Mouse (Mus musculus): ENCODE results near the gene Wdr45.

Wdr45 gene

GRCm38 (mm10) chrX:7722282-7722611, 8.1 kb downstream of the Wdr45 start:
- no peak for DNase-seq

DNA sequence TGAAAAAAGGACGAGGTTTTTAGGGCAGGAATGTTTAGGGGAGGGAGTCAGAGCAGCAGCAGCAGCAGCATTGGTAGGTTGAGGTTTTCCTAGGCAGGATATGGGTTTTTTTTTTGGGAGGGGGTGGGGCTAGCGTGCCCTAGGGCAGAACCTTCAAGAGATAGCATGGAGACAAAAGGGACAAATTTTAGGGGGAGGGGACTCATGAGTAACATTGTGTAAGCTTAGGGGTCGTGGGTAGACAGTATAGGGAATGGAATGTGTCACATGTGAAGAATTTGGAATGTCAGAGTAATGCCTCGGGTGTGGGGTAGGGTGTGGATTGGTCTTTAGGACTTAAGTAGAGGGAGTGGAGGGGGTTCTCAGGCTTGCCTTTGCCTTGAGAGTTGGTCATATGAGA, 8.6 kb downstream of the Wdr45 start:
- no peak for DNase-seq

- DNase-seq = no peak
These were observed 10.0 kb downstream of the Wdr45 start for GRCm38 (mm10) chrX:7724135-7724534.

DNA sequence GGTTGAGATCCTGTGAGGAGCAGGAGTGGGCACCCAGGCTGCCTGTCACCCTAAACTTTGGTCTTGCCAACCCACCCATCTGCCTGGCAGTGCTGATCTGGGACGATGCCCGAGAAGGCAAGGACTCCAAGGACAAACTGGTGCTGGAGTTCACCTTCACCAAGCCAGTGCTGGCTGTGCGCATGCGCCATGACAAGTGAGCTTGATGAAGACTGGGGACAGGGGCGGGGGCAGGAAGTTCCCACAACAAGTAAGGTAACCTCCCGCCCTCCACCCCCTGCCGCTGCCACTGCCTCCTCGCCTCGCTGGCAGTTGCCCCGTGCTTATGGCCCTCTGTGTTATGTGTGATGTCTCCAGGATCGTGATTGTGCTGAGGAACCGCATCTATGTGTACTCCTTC, 11.7 kb downstream of the Wdr45 start:
- DNase-seq = no peak

GRCm38 (mm10) chrX:7727176-7727575, 13.0 kb downstream of the Wdr45 start:
- DNase-seq = no peak

DNA sequence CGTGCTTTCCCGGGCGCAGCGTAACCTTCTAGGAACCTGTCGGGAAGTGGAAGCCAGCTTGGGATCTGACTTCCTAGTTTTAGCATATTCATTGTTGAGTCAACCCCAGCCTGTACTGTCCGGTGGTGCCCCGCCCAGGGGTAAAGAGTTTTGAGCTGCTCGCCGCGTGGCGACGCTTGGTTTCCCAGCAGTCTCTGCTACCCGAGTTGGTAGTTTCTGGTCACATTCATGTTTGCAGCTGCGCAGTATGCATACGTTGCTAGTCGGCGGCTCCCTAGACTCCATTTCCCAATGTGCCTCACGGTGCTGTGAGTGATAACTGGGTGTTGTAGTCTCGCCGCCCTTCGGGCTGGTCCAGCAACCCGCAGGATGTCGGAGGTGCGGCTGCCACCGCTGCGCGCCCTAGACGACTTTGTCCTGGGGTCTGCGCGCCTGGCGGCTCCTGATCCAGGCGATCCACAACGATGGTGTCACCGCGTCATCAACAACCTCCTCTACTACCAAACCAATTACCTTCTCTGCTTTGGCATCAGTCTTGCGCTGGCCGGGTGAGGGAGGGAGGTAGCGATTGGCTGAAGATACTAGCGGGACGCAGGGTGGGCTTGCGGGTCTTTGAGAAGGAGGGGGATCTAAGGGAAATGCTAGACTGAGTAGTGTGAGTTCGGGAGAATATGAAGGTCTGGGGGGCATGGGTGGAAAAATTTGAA, 14.2 kb downstream of the Wdr45 start, which contains the start of gene Praf2:
Gene Praf2 (plus strand): TSS at position 225 of the 707 bp plus-strand sequence.
- DNase-seq = peak; percentile 77

- no peak for DNase-seq
These were observed 14.8 kb downstream of the Wdr45 start for GRCm38 (mm10) chrX:7728922-7729265.

- DNase-seq = peak; percentile 89
These were observed 19.5 kb downstream of the Wdr45 start for GRCm38 (mm10) chrX:7733571-7734156.

DNA sequence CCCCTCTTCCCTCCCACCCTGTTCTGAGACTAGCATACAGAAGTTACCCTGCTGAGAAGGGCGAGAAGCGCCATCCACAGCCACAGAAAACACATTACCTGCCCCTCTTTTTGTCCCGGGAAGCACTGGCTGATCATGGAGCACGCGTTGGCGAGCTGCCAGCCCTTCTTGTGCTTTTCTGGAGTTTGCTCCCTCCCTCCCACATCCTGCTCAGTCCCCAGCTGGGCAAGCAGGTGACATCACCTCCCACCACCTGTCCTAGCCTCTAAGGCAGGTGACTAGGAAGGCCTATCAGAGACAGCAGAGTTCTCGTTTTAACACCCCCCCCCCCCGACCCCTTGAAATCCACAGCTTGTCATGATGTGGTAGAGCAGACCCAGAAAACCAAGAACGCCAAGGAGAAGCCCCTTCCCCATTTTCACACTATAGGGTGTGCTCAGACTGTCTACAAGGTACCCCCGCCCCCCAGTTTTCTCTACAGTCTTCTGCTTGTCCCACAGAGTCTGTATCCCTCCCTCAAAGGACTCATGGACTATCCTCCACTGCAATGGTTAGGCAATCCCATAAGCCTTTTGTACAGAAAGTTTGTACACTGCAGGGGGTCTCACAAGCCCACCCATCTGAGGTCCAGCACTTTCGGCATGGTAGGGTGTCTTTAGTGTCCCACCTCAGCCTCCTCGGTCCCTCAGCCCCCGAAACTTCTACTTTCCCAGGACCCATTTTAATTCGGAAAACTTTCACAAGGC, 25.4 kb downstream of the Wdr45 start:
- DNase-seq = no peak

DNA sequence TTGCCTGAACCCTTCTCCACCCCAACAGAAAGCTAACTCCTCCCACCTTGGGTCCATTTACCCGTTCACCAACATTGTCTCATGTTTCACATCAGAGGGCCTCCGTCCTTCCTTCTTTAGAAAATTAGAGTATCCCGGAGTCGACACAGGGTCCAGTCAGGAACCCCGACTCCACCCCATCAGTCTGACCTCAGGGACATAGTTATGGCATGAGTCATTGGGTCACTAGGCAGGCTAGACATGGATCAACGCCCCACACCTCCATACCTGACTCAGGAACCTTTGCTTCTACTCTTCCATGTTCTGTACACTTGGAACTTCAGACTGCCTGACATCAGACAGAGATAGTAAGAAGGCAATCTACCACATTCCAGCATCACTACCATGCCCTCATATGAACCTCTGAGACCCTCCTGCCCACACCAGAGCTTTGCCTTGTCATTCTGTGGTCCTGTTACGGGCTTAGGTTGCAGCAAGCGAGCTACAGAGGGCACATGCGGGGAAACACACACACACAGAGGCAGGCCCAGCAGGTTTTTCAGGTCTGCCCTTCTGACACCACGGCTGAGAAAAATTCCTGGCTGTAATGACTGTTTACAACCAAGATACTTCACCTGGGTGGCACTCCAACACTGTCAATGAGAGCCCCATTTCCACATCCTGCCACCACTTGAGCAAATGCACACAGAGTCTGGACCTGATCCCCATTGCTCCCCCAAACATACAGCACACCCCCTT, 26.1 kb downstream of the Wdr45 start:
- DNase-seq = no peak

GRCm38 (mm10) chrX:7741103-7741502, 27.0 kb downstream of the Wdr45 start:
- no peak for DNase-seq

DNA sequence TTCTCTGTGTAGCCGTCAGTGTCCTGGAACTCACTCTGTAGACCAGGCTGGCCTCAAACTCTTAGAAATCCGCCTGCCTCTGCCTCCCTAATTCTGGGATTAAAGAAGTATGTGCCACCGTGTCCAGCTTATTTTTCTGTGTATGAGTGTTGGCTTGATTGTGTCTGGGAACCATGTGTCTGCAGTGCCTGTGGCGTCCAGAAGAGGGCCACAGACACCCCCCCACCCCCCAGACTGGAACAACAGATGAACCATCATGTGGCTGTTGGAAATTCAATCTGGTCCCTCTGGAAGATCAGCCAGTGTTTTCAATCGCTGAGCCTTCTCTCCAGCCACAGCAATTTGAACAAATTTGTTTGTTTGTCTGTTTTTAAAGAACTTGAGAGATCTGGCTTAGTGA, 29.3 kb downstream of the Wdr45 start:
- DNase-seq = no peak

DNA sequence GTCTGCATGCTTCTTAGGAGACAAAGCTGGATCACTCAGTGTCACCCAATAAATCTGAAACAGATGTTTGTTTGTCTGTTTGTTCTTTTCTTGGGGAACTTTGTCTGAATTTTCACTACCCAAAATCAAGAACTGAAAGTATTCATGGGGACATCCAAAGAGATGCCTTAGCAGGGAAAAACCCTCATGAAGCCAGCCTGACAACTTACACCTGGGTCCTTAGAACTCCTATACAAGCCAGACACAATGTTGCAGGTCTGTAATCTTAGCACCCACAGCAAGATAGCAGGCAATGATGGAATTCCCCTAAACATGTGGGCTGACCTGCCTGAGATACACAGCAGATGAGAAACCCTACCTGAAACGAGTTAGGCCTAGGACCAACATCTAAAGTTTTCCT, 30.8 kb downstream of the Wdr45 start:
- no peak for DNase-seq

GRCm38 (mm10) chrX:7745429-7745828, 31.3 kb downstream of the Wdr45 start:
- no peak for DNase-seq

GRCm38 (mm10) chrX:7750432-7751116, 36.4 kb downstream of the Wdr45 start, which contains the start of gene Ccdc120:
Ccdc120 (minus strand) TSS chrX:7750905.
- DNase-seq = peak; percentile 33

DNA sequence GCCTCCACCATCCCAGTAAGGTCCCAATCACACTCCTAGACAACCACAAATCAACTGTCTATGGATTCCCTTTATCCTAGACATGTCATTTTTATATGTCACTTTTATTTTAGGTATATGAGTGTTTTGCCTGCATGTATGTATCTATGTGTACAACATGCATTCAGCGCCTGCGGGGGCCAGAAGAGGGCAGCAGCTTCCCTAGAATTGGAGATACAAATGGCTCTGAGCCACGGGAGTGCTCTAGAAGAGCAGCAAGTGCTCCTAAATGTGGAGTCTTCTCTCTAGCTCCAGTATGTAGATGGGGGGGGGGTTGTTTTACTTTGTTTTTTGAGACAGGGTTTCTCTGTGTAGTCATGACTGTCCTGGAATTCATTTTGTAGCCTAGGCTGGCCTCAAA, 39.5 kb downstream of the Wdr45 start:
- peak; percentile 37 for DNase-seq

- DNase-seq = peak; percentile 82
These were observed 48.2 kb downstream of the Wdr45 start, which contains the start of gene Tfe3 for GRCm38 (mm10) chrX:7762137-7762920. Tfe3 (plus strand) TSS chrX:7762560.

DNA sequence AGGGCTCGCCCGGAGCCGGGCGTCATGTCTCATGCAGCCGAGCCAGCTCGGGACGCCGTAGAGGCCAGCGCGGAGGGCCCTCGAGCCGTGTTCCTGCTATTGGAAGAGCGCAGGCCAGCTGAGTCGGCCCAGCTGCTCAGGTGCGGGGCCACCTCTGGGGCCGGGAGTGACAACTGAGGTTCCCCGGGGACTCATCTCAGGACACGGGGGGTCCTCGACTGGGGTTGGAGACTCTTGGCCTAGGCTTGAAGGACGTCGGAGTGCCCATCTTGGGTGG, 48.7 kb downstream of the Wdr45 start:
- DNase-seq = no peak

DNA sequence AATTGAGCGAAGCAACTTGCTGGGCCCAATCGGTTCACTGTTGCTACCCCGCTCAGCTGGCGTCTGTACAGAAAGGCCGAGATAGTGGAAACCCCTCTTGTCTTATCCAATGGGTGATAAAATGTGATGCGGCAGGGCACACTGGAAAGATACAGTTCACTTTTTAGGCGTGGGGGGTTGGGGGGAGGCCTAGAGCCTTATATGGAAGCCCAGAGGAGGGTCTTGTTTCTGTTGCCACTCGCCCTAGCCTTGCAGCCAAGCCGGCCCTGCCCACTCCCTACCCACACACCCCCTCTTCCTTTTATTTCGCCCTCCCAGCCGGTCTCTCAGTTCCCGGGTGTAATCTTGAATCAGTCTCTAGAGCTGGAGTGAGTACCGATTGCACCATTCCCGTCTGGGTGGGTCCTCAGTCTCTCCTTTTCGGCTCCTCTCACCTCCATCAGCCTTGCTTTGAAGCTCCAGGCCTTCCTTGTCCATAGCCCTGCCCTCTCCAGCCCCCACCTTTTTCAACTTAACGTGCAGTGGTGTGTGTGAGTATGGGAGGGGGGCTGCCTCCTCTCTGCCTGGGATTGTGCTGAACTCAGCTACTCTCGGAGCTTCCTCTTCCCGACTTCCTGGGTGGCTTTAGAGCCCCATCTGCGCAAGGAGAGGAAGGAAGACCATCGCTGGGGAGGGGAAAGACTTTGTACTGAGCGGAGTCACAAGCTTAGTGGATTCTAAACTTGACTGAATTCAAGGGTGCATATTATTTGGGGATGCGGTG, 49.7 kb downstream of the Wdr45 start:
- DNase-seq = peak; percentile 9

DNA sequence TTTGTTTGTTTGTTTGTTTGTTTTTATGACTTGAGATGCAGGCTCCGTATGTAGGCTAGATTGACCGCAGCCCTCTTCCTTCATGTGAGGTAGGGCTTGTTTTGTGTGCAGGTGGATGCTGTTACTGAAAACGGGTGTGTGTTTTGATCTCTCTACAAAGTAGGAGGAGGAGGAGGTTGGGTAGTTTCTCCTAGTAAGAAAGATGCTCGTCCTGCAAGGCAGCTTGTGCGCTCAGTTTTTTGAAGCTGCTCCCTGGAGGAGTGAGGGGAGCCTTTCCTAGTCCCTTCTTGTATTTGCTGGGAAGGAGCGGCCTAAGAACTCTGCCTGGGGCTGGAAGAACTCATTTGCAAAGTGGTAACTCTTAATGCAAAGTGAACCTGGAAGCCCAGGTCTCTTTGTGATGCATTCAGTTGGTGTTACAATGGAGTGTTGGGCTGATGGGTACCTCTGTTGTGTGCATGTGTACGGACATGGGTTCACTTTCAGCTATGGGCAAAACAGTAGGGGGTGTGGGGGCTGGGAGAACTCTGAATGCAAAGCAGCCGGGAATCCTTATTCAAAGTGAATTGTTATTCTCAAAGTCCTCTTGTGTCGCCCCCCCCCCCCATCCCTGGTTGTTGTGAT, 50.6 kb downstream of the Wdr45 start:
- DNase-seq = no peak

DNA sequence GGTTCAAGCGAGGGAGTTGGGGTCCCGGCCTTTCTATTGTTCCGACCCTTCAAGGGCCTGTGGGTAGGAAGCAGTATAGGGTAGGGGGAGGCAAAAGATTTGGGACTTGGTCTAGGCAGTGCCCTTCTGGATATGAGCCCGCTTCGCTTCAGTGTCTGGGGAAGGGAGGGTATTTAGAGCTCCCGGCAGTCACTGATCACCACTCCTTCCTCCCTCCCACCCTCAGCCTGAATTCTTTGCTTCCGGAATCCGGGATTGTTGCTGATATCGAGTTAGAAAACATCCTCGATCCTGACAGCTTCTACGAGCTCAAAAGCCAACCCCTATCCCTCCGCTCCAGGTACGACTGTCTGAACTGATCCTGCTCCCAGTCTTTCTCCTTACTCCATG, 51.1 kb downstream of the Wdr45 start:
- no peak for DNase-seq

Measured in thymus, postnatal 14 days (tissue).